Mouse (Mus musculus) bone marrow, adult 2 months (tissue): ENCODE results near the gene Creb5. TPM values are rescaled to one million over a fixed set of nuclear protein-coding genes. Genes with fewer than 3 reads are reported as not detected.

Experiments used
- H3K27ac ChIP-seq: fragments of 200-500 bp; 2 replicates; pipeline ENCODE4 v1.5.1; 2012; ENCODE audit warnings: low read depth, mild to moderate bottlenecking, control low read depth, inconsistent platforms, low read length; ENCODE audit not compliant: control insufficient read depth, poor library complexity, insufficient read depth
- H3K4me1 ChIP-seq: fragments of 200-500 bp; 2 replicates; pipeline ENCODE4 v1.6.1; 2011; ENCODE audit warnings: low read length; ENCODE audit not compliant: control insufficient read depth, insufficient read depth
- H3K4me3 ChIP-seq: fragments of 200-500 bp; replicated peaks from 2 replicates; pipeline ENCODE3; 2011; ENCODE audit warnings: mild to moderate bottlenecking, low read depth, low read length, control low read depth; ENCODE audit not compliant: control insufficient read depth
- CTCF ChIP-seq: fragments of 200-500 bp; IDR thresholded peaks from 2 replicates; pipeline ENCODE4 v1.5.1; 2011; ENCODE audit warnings: low read length, control low read depth; ENCODE audit not compliant: control insufficient read depth, insufficient read depth
- POLR2A ChIP-seq: fragments of 200-500 bp; IDR thresholded peaks from 2 replicates; pipeline ENCODE4 v1.6.1; 2011; ENCODE audit warnings: low read depth, mild to moderate bottlenecking, control low read depth, low read length, borderline replicate concordance; ENCODE audit not compliant: control insufficient read depth
- WGBS: fragments of 180-500 bp; shearing (Covaris S2); methylation state at CpG from one replicate; pipeline ENCODE4 v1.1.7; 2018; 5-methylcytosine and 5-hydroxymethylcytosine counted together
- polyA plus RNA-seq: library from polyadenylated mRNA; stranded (reverse); fragments of >200 nt; gene quantifications from 2 replicates; pipeline ENCODE4 v1.2.4, GENCODE M21; 2011; ENCODE audit warnings: low replicate concordance; ENCODE audit not compliant: missing spikeins, insufficient read depth, insufficient read length

Creb5 gene
- polyA plus RNA-seq, 1 experiment: 4.0 TPM

DNA sequence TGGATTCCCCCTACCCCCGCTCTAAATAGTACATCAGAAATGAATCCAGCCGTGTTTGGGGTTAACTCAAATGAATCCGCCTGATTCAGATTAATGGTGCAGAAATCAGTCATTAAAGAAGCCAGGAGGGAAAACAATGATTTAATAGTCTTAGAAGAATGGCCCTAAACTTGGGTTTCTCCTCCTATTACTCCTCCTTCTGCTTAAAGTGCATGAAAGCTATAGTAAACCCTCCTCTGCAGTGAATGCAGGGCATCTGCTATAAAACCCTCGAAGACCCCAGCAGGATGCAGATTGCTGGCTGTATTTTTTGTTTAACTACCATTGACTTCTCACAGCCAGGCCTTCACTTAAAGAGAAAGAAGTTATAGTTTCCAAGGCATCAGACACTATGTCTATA lies 307.2 kb downstream of the Creb5 start:
- Histone ChIP-seq H3K4me1 (no peaks in the 10 kb centered on the region; the same call in 1 of the 2 replicates), H3K27ac (no peak overlapping the region), H3K4me3 (no peak overlapping the region)
- WGBS: 85% methylated on average over 4 of the region's 4 CpGs
- TF ChIP-seq CTCF (no peak), POLR2A (no peak)

DNA sequence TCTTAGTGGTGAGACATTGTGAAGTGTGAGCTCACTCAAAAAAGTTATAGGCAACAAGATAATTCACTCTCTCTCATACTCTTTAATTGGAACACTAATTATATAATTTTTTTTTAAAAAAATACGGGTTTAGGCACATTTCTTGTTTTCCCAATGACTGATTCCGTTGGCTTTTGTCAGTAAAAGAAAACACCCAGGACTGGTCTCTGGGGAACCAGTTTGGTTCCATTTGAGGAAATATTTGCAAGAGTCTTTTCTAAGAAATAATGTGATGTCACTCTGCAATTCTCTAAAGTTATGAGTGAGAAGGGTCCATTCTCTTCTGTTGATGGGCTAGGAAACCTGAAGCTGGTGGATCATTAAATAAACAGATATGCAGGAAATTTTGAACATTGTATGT lies 309.3 kb downstream of the Creb5 start:
- 50% methylated on average over 2 of the region's 2 CpGs for WGBS

GRCm38 (mm10) chr6:53603041-53603440 lies 316.0 kb downstream of the Creb5 start:
- 84% methylated on average over 3 of the region's 3 CpGs for WGBS
- H3K27ac ChIP-seq: no peak overlapping the region
- no peaks in the 10 kb centered on the region; the same call in 1 of the 2 replicates for H3K4me1 ChIP-seq
- no peak overlapping the region for H3K4me3 ChIP-seq
- TF ChIP-seq CTCF (no peak), POLR2A (no peak)

More for the DNA sequence above, 309.3 kb downstream of the Creb5 start:
- no peak overlapping the region for H3K27ac ChIP-seq
- H3K4me3 ChIP-seq: no peak overlapping the region
- TF ChIP-seq POLR2A (no peak), CTCF (no peak)
- H3K4me1 ChIP-seq: no peaks in the 10 kb centered on the region; the same call in 1 of the 2 replicates

- no peak overlapping the region for H3K4me3 ChIP-seq
- WGBS: 83% methylated on average over 5 of the region's 5 CpGs
- no peaks in the 10 kb centered on the region; the same call in 1 of the 2 replicates for H3K4me1 ChIP-seq
- H3K27ac ChIP-seq: no peak overlapping the region
- TF ChIP-seq CTCF (no peak), POLR2A (no peak)
Measured at GRCm38 (mm10) chr6:53603695-53604094, 316.6 kb downstream of the Creb5 start.

GRCm38 (mm10) chr6:53604386-53604785 lies 317.3 kb downstream of the Creb5 start:
- TF ChIP-seq POLR2A: no peak
- no peak for TF ChIP-seq CTCF
- Histone ChIP-seq H3K4me3 (no peak overlapping the region), H3K4me1 (no peaks in the 10 kb centered on the region), H3K27ac (no peak overlapping the region)
- WGBS: 77% methylated on average over 3 of the region's 3 CpGs

DNA sequence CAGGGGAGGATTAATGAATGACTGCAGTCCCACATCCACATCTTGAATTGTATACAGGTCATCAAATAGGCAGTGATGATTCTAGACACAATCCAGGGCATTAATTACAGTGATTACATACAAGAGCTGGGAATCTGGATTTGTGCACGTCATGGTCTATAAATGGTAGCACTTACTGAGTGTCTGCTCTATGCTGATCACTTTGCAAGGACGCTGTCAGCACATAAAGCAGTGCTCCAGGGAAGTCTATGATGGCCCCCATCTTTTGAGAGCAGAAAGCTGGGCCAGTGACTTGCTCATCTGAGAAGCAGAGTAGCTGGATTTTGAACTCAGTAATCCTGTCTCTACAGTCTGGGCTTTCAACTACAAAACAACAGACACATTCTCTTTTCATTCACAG lies 318.1 kb downstream of the Creb5 start:
- WGBS: 82% methylated on average over 2 of the region's 2 CpGs

GRCm38 (mm10) chr6:53611451-53611945 lies 324.4 kb downstream of the Creb5 start:
- WGBS: 78% methylated on average over 5 of the region's 5 CpGs
- no peak overlapping the region for H3K4me3 ChIP-seq

More for the DNA sequence above, 318.1 kb downstream of the Creb5 start:
- Histone ChIP-seq H3K4me1 (no peaks in the 10 kb centered on the region), H3K4me3 (no peak overlapping the region), H3K27ac (no peak overlapping the region)
- TF ChIP-seq CTCF (no peak), POLR2A (no peak)

GRCm38 (mm10) chr6:53612681-53613080 lies 325.6 kb downstream of the Creb5 start:
- Histone ChIP-seq H3K4me3 (no peak overlapping the region), H3K27ac (no peak overlapping the region), H3K4me1 (no peaks in the 10 kb centered on the region)
- TF ChIP-seq CTCF (no peak), POLR2A (no peak)
- WGBS: 81% methylated on average over 6 of the region's 6 CpGs

More at GRCm38 (mm10) chr6:53611451-53611945, 324.4 kb downstream of the Creb5 start:
- TF ChIP-seq CTCF: no peak
- TF ChIP-seq POLR2A: no peak
- H3K4me1 ChIP-seq: no peaks in the 10 kb centered on the region
- no peak overlapping the region for H3K27ac ChIP-seq
